Mouse (Mus musculus) forebrain, embryonic 12.5 days (tissue): ENCODE measurements at regions not wholly inside any gene's neighbourhood (a gene's known extent, or its start where the extent isn't known, plus 50 kb on each side); places are given as distances from the start of the nearest gene placed in this dataset.
"Not testable (repeated sequence)": the region's sequence is repeated elsewhere in the genome, so short reads cannot be mapped to it uniquely, and the experiment has no call there.

Source experiments
- ATAC-seq: fragments of 200-750 bp; cut with Nextera tagmentation; 2 replicates; pipeline ENCODE4 v1.8.0; 2017; ENCODE audit warnings: moderate TSS enrichment; ENCODE audit not compliant: low FRiP score
- H3K27ac ChIP-seq: fragments of 300-500 bp; sonication (generic); 2 replicates; pipeline ENCODE4 v1.5.1; 2016; ENCODE audit warnings: mild to moderate bottlenecking
- H3K27me3 ChIP-seq: fragments of 300-500 bp; sonication (generic); 2 replicates; pipeline ENCODE4 v1.6.1; 2016; ENCODE audit warnings: mild to moderate bottlenecking
- H3K36me3 ChIP-seq: fragments of 300-500 bp; sonication (generic); replicated peaks from 2 replicates; pipeline ENCODE4 v1.6.1; 2016; ENCODE audit warnings: mild to moderate bottlenecking
- H3K4me1 ChIP-seq: fragments of 300-500 bp; sonication (generic); 2 replicates; pipeline ENCODE4 v1.6.1; 2016
- H3K4me2 ChIP-seq: fragments of 300-500 bp; sonication (generic); 2 replicates; pipeline ENCODE4 v1.6.1; 2016; ENCODE audit warnings: mild to moderate bottlenecking, moderate library complexity
- H3K4me3 ChIP-seq: fragments of 300-500 bp; sonication (generic); replicated peaks from 2 replicates; pipeline ENCODE4 v1.5.1; 2016; ENCODE audit warnings: mild to moderate bottlenecking
- H3K9ac ChIP-seq: fragments of 300-500 bp; sonication (generic); 2 replicates; pipeline ENCODE4 v1.6.1; 2016; ENCODE audit warnings: mild to moderate bottlenecking
- H3K9me3 ChIP-seq: fragments of 300-500 bp; sonication (generic); 2 replicates; pipeline ENCODE4 v1.6.1; 2016
- WGBS: fragments of 180-500 bp; shearing (Covaris S2); methylation state at CpG from one replicate; pipeline ENCODE4 v1.1.7; 2016; 5-methylcytosine and 5-hydroxymethylcytosine counted together

- Histone ChIP-seq H3K27ac (no peak overlapping the region), H3K9ac (no peak overlapping the region), H3K4me2 (no peak overlapping the region), H3K4me1 (no peaks in the 10 kb centered on the region; the same call in 1 of the 2 replicates), H3K27me3 (no peaks in the 10 kb centered on the region), H3K36me3 (no peaks in the 10 kb centered on the region), H3K9me3 (no peaks in the 10 kb centered on the region), H3K4me3 (no peak overlapping the region)
- no peak for ATAC-seq
- WGBS = 74% methylated on average over 5 of the region's 5 CpGs
These were observed 284.0 kb downstream of the Adgb start for GRCm38 (mm10) chr10:10188113-10188512.

GRCm38 (mm10) chr10:10186721-10187120 lies 285.4 kb downstream of the Adgb start:
- no peaks in the 10 kb centered on the region for H3K9me3 ChIP-seq
- no peak overlapping the region for H3K9ac ChIP-seq
- H3K27me3 ChIP-seq = no peaks in the 10 kb centered on the region
- H3K36me3 ChIP-seq = no peaks in the 10 kb centered on the region
- no peak overlapping the region for H3K27ac ChIP-seq
- no peak overlapping the region for H3K4me2 ChIP-seq
- no peak overlapping the region for H3K4me3 ChIP-seq
- 94% methylated on average over 5 of the region's 5 CpGs for WGBS
- ATAC-seq = no peak
- no peaks in the 10 kb centered on the region; the same call in 1 of the 2 replicates for H3K4me1 ChIP-seq

GRCm38 (mm10) chr10:10185298-10185883 lies 284.5 kb upstream of the Stxbp5 start:
- no peak overlapping the region for H3K4me3 ChIP-seq
- H3K4me1 ChIP-seq = no peaks in the 10 kb centered on the region; the same call in 1 of the 2 replicates
- H3K4me2 ChIP-seq = no peak overlapping the region
- no peak overlapping the region for H3K27ac ChIP-seq
- no peaks in the 10 kb centered on the region for H3K27me3 ChIP-seq
- H3K9ac ChIP-seq = no peak overlapping the region
- no peak for ATAC-seq
- H3K9me3 ChIP-seq = no peaks in the 10 kb centered on the region
- no peaks in the 10 kb centered on the region for H3K36me3 ChIP-seq
- 88% methylated on average over 8 of the region's 8 CpGs for WGBS

GRCm38 (mm10) chr10:10184386-10184785 lies 283.5 kb upstream of the Stxbp5 start:
- Histone ChIP-seq H3K4me1 (no peaks in the 10 kb centered on the region; the same call in 1 of the 2 replicates), H3K4me3 (no peak overlapping the region), H3K27me3 (no peaks in the 10 kb centered on the region), H3K36me3 (no peaks in the 10 kb centered on the region), H3K27ac (no peak overlapping the region), H3K9me3 (no peaks in the 10 kb centered on the region), H3K4me2 (no peak overlapping the region), H3K9ac (no peak overlapping the region)
- WGBS = 84% methylated on average over 5 of the region's 5 CpGs
- no peak for ATAC-seq

- not testable (repeated sequence) for ATAC-seq, H3K9ac ChIP-seq, H3K4me2 ChIP-seq, H3K4me1 ChIP-seq, H3K27ac ChIP-seq, H3K9me3 ChIP-seq, H3K4me3 ChIP-seq, H3K27me3 ChIP-seq, H3K36me3 ChIP-seq
- 92% methylated on average over 3 of the region's 3 CpGs for WGBS
These were observed 276.2 kb upstream of the Stxbp5 start for GRCm38 (mm10) chr10:10177037-10177436.
